Mouse (Mus musculus) T-helper 1 cell (primary cell): ENCODE measurements at regions not wholly inside any gene's neighbourhood (a gene's known extent, or its start where the extent isn't known, plus 50 kb on each side); places are given as distances from the start of the nearest gene placed in this dataset.

Source experiments
- in situ Hi-C: fragments of 300-600 bp; cut with MboI, MseI; formaldehyde crosslinking; loops from one replicate; pipeline ENCODE4 v1.15.1; 2025; ENCODE audit warnings: high pct_unique_total_duplicates

DNA sequence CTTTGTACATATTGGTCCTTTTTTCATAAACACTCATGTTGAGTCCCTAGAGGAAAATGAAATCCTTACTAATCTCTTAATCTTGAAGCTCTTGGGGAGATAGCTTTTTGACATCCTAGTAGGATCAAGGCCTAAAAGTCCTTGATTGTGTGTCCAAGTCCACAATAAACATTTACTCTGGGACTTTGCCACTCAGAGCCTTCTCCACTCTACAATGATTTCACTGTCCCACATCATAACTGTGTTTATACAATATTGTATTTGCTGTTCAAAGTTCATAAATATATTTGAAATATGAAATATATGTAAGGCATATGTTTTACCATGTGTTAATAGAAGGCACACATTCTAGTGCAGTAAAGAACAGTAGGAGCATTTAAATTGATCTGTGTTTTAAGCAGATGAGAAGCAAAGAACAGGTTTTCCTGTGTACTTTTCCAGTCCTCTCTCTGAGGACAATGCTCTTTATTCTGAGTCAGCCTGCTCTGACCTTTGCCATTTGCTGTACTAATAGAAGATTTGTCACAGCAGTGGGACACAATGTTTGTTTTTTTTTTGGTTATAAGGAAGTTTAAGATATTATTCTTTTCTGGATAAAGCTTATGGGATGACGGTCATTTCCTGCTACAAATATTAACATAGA is 130.7 kb upstream of the Gprin3 start:
- in situ Hi-C loops = no loop called here

DNA sequence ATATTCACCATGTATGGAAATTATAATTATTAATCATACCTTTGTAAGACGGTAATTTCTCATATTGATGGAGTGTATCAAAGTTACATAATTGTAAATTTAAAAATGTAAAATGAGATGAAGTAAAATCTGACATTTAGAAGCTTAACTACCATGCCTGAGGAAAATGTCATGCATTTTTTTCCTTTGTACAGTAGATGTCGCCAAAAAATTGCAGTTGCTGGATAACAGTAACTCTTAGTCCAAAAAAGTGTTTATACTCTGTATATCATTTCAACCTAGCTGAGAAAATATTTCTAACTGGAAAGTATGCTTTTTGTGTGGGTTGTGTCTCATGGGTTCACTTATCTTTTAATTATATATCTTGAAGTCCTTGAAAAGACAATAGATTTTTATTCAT is 110.9 kb upstream of the Gprin3 start:
- in situ Hi-C loops = no loop called here

DNA sequence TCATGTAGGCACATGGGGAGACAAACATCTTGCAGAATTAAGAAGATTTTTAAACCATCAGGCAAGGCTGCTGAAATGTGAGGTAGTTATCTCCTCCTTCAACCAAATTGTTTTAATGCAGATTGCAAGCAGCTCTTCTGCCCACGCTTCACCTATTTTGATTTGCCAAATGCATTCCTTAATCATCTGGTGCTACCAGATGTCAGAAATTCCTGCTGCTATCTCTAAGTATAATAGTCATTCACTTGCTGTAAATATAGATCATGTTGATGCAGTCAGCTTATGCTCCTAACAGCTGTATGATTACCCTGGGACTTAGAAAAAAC is 98.8 kb upstream of the Gprin3 start:
- in situ Hi-C loops = no loop called here

DNA sequence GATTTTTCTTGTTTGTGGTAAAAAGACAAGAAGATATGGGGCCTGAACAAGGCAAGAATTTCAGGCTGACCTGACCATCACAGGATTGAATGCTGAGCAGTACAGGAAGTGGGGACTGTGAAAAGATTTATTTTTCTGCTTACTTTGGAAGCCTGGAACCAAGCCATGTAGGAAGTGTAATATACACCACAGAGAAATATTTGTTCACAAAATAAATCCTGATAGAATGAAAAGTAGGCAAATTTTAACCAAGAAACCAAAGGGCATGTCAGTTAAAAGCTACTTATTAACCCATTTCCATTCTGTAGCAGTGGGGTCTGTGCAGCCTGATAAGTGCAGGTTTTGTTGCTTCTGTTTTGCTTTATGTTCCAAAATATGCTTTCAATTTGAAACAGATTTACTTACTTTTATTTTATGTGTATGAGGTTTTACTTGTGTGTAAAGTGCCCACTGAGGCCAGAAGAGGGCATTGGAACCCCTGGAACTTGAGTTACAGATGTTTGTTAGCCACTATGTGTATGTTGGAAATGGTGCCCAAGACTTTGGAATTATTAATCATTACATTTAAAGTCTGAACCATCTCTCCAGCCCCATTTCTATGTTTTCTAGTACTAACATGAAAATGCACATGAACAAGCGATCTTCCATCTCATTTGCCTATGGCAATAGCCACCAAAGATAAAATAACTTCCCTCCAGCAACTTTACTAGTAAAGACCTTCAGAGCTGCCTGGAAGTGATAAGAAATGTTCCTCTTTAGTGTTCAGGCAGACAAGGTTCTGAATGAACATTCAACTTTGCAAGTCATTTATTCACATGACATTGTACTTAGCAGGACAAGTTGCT is 98.2 kb upstream of the Gprin3 start:
- in situ Hi-C loops = no loop called here

DNA sequence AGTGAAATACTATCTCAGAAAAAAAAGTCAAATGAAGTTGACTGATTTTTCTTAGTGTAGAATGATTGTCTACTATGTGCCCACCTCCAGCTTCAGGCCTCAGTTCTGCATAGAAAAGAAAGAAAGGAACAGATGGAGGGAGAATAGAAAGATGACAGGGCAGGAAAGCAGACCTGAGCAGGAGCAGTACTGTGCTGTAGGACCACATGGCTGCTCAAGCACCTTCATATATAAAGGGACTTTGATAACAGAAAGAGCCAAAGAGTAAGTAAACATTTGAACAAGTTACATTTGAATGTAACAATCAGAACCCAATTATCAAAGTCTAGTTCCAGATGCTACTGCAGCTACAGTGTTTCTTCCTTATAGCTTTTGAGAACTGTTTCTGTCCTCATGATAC is 96.9 kb upstream of the Gprin3 start:
- in situ Hi-C loops = no loop called here

DNA sequence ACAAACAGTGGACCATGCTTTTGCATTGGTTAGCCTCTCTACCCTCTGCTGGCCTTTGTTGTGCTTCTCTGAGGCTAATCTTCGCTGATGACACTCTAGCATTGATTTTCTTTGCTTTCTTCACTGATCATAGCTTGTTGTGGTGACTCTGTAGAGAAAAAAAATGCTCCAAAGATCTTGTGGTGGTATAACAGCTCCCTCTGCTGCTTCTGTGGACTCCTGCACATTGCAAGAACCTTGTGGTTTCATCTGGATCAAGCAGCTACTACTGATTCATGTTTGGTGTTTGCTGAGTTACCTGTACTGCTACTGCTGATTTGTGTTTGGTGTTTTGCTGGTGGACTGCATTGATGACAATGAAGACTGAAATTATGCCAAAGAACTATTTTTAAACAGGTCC is 74.7 kb upstream of the Gprin3 start:
- in situ Hi-C loops = no loop called here

DNA sequence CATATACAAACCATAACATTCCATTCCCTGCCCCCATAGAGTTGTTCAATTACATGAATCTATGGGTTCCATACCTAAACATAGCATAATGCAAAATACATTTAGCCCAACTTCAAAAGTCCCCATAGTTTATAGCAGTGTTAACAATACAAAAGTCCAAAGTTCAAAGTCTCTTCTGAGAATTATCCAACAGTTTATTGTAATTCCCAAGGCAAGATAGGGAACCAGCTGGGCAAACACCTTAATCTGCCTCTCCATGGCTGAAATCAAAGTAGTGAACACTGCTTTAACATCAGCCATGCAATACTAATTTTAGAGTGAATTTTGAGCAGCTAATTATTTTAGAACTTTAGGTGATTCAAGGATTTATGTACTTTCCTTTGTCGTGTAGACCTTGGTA is 72.7 kb upstream of the Gprin3 start:
- in situ Hi-C loops = loop anchor here (10.0 to 25.0 kb wide), 2 partner anchors 474 to 911 kb away; partner anchors contain the start of genes Abcg2 and Fam13a

DNA sequence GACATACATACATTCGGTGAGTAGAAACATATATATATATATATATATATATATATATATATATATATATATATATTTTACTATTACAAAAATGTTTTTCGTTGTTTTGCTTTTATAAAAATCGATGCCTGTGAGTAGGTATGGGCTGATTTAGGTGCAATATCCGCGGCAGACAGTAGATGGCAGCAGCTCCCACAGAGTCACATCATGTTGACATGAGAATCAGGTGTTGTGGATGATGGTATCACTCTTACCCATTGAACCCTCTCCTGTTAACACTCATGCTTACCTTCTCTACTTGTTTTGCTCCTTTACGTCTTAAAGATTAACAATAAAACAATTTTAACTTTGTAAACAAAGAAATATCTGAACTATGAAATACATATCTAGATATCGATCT is 72.0 kb upstream of the Gprin3 start:
- in situ Hi-C loops = loop anchor here (10.0 to 25.0 kb wide), 2 partner anchors 473 to 911 kb away; partner anchors contain the start of genes Abcg2 and Fam13a

DNA sequence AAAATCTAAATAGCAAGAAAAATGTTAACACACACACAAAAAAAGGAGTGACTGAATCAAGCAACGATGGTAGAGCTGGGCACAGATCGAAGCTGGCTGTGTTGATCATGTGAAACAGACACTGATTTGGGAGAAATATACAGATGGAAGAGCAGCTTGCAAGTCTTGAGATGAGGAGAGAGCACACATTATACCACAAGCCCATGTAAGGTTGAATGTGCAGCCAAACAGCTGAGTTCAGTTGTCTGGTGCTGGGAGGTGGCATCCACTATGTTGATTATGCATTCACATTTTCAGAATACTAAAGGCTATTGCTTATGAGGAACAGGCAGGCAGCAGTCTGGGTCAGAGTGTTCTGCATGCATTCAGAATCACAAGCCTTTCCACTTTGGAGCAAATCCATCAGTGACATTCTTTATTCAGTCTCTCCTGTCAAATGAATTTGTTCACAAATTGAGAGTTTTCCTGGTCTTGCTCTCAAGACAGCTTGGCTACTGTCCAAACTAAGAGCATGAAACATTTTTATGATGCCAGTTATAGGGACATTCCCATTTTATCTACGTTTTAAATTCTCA is 63.0 kb upstream of the Gprin3 start:
- in situ Hi-C loops = loop anchor here (25.0 kb wide), 1 partner anchor 902 kb away; the partner anchor contains the start of gene Abcg2

DNA sequence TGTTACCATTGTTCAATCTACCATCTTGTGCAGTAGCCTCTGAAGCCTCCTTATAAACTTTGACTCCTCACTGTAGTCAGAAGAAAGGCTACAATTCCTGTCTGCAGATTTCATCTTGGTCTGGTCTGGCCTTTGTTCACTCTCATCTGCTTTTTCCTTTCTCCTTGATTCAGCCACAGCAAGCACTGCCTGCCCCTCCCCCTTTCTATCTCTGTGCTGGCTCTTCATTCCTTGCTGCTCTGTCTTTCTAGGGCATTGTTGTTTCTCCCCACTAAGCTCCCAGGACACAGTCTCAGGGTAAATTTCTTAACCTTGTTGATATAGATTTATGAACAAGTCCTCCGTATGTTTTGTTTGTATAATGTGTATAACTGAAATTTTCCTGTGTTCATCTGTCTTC is 62.3 kb upstream of the Gprin3 start:
- in situ Hi-C loops = loop anchor here (25.0 kb wide), 1 partner anchor 901 kb away; the partner anchor contains the start of gene Abcg2

DNA sequence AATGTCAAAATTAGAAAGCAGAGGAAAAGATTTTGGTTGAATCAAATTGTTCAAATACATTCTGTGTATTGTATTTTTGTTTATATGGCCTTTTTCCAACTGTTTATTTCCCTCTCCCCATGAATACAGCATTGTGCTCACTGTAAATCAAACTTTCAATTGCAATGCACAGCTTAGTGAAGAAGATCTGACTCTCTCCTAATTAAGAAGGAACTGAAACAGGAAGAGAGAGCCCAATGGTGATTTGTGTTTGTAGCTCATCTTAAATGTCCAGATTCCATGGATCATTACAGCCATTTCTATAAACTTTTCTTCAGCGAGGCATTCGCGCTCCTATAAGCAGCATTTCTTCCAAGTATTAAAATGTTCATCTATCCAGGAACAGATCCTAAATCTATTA is 57.9 kb upstream of the Gprin3 start:
- in situ Hi-C loops = loop anchor here (5.0 to 25.0 kb wide), 2 partner anchors 232 to 897 kb away; partner anchors contain the start of gene Abcg2

DNA sequence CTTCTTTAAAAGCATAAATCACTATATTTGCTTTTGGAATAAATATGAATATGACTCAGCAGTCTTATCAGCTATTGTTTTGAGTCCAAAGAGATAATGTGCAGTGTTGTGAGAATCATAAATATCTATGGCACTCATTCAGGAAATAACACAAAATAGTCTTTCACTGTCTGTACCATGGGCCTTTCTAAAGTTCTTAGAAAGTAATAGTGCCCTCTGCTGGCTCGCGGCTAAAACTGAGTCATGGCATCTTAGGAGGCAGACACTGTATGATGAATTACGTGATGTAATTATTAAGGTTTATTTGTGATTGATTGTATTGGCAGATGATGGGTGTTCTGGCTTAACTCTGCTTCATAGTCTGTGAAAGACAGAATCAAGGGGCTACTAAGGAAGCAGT is 57.5 kb upstream of the Gprin3 start:
- in situ Hi-C loops = loop anchor here (5.0 to 25.0 kb wide), 2 partner anchors 231 to 896 kb away; partner anchors contain the start of gene Abcg2
